Mouse (Mus musculus) megakaryocyte, embryonic 14.5 days (primary cell): Measurements from ENCODE around the gene Rcsd1.

Experiments
- FLI1 ChIP-seq: IDR thresholded peaks from 2 replicates; pipeline ENCODE4 v1.6.1; 2012; ENCODE audit warnings: low read length, inconsistent platforms, mixed read lengths
- GATA1 ChIP-seq: IDR thresholded peaks from 3 replicates; pipeline ENCODE4 v1.6.1; 2012; ENCODE audit warnings: mixed read lengths, low read length, inconsistent platforms, borderline replicate concordance

DNA sequence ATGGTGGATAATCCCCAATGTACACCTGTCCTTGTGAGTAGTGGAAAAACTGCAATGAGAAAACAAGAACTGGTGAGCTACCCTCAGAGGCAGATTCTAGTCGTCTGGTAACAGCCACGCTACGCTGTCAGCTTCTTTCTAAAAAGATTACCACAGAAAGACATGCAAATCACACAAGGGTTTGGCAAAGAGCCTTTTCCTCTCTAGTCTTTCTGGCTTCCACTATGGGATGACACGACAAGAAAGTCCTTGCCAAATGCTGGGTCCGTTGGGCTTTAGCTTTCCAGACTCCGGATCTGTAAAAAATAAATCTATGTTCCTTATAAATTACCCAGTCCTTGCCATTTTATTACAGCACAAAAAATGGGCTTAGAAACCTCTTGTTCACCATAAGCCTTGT is 103.8 kb downstream of the Rcsd1 start:
- TF ChIP-seq GATA1 (no peak), FLI1 (no peak)
